Mouse (Mus musculus): ENCODE measurements around the gene Kcnj4.
"Not testable (repeated sequence)": the region's sequence is repeated elsewhere in the genome, so short reads cannot be mapped to it uniquely, and the experiment has no call there.

Gene Kcnj4

DNA sequence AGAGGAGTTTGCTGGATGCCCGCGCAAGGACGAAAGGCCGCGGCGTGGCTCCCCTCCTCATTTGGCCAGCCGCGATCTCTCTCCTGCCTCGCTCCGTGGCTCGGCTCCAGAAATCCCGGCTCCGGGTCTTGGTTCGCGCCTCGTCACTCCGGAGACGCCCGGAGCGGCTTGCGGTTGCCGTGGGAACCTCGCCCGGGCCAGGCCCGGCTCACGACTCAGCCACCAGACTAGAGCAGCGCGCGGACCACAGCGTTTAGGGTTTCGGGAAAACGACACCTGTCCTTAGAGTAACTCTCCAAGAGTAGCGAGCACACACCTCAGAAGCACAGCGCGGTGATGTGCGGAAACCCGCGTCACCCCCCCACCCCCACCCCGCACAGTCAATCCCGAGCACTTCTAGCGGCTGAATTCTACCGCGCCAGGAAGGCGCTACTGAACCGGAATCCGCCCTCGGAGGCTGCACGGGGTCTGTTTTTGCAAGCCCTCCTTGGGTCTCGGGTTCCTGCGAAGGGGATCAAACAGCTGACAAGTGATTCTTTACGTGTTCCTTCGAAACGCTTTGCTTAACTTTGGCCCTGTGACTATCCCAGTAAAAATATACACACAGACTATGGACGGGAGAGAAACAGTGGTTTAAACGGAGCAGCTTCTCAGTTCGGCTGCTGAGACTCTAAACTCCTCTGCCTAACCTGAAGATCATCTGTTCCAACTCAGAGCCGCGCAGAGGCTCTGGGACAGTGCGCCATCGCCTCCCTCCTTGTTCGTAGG is 6.7 kb upstream of the Kcnj4 start:
- DNase-seq (ENCODE audit: low spot score in 2 of 2) = peak; percentile 41 to 76

DNA sequence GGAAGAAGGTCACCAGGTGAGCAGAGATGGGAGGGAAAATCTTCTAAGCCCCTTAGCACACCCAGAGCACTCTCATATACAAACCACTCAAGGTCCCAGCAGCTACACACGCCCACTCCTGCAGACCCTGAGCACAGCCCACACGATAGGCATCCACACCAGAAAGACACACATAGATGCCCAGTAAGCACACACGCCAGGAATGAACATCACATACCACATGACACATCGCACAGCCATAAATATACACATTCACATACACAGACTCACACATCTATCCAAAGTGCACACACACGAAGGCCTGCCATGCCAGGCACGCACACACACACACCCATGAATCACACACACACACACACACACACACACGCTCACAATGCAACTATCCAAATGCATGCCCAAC is 5.4 kb upstream of the Kcnj4 start:
- no peak for DNase-seq (ENCODE audit: low spot score in 2 of 2)

DNA sequence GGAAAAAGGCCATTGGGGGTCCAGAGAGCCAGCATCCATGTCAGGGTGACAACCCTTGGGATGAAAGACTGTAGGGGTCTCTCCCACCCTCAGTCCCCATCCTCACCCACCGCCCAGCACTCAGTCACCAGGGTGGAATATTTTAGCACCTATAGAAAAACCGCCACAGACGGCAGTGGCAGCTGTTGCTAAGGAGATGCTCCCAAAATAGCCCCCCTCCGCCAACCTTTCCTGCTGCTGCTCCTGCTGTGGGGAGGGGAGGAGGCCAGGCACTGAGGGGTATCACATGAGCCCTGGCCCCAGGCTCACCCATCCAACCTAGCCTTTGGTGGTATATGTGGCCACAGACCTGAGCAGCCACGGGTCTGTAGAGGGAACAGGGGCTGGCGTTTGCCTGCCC is 5.0 kb upstream of the Kcnj4 start:
- no peak for DNase-seq (ENCODE audit: low spot score in 2 of 2)

DNA sequence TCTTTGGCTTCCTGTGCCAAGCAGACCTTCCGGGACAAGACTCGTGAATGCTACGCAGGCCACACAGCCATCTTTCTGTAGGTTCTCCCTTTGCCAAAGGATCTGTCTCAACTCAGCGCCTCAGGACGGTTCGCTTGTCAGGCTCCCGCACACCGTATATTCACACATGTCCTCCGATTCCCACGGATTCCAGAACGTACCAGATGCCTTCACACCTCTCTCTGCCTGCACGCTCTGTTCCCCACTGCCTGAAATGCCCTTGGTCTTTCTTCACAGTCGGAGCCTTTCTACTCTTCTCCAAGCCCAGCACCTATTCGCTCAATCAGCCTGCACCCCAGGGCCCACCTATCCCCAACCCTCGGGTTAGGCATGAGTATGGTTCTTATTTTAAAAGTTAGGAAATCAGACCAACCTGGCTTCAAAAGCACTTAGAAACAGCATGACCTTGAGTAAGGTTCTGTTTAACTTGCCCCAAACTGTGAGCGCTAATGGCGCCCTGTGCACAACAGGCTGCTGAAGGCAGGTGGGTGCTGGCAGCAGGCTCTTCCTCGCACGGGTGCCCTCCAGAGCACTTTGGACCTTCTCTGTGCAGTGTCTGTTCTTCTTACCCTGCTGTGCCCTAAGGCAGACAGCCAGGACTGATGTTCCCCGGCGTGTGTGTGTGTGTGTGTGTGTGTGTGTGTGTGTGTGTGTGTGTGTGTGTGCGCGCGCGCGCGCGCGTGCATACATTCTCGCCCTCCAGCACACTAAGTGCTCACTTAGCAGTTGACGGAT is 2.2 kb upstream of the Kcnj4 start:
- no peak for DNase-seq (ENCODE audit: low spot score in 2 of 2)

DNA sequence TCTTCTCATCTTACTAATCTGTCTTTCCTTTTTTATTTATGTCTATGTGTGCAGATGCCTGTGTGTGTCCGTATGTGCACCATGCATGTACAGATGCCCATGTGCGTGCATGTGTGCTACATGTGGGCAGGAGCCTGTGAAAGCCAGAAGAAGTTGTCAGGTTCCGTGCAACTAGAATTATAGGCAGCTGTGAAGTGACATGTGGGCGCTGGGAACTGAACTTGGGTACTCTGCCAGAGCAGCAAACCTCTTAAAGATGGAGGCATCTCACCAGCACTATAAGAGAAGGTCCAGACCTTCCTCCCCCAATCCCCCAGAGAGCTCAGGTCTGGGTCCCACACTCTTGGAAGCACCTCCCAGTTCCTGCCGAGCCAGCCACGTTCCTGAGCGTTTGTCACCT is 1.4 kb upstream of the Kcnj4 start:
- no peak for DNase-seq (ENCODE audit: low spot score in 2 of 2)

DNA sequence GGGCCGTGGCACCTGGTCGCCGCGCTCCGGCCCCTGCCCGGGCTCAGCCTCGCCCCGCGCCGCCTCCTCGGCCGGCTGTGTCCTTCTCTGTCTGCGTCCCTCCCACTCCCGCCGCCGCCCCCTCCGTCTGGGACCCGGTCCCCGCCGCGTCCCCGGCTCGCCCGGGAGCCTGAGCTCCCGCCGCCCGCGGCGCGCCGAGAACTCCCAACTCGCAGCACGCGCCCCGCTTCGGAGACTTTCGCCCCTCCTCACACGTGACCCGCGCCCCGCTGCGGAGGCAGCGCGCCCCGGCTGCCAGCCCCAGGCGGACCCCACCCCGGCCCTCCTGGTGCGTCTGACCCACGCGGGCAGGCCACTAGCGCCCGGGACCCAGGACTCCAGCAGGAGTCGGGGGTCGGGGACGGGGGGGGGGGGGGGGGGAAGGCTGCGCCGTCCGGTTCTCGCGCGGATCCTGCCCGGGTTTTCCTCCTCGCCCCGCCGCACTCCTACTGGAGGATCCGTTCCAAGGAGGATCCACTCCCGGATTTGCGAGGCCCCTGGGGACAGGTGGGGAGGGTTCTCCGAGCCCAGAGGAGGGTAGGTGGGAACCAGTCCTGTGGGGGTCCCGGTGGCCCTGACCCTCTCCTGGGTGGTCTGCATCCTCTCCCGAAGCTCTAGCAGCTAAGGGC is 709 bp upstream of the Kcnj4 start:
- no peak for DNase-seq (ENCODE audit: low spot score in 2 of 2)

DNA sequence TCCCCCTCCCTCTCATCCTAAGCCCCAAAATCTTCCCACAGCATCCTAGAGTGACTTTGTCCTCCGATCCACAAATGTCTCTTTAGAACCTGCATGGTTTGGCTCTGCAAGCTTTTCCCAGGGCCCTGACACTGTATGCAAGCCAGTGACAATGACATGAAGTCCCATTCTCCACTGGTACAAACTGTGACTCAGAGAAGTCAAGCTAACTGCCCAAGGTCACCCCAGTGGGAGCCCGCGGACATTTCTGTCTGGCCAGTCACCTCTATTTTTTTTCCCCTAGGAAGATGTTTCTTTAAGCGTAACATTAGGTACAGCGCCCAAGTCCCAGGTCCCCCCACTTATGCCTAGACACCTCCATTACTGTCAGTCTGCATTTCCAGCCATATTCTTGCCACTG is 1.6 kb downstream of the Kcnj4 start:
- DNase-seq (ENCODE audit: low spot score in 2 of 2) = no peak

DNA sequence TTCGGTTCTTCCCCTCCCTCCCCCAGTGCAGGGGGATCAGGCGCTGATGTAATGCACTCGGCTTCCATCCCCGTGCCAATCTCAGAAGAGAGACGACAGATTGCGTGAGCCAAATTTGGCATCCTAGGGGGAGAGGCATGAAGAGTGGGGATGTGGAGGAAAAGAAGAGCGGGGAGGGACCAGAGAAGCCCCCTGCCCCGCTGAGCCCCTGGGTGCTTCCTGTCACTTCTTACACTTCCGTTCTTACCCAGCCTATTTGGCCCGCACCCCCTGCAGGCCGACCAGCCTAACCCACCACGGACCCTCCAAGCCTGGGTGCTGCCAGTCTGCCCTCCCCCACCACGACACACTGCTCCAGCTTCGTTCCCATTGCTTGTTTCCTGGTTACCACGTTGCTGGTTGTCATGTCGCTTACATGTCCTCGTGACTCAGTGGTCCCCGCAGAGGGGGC is 2.1 kb downstream of the Kcnj4 start:
- no peak for DNase-seq (ENCODE audit: low spot score in 2 of 2)

DNA sequence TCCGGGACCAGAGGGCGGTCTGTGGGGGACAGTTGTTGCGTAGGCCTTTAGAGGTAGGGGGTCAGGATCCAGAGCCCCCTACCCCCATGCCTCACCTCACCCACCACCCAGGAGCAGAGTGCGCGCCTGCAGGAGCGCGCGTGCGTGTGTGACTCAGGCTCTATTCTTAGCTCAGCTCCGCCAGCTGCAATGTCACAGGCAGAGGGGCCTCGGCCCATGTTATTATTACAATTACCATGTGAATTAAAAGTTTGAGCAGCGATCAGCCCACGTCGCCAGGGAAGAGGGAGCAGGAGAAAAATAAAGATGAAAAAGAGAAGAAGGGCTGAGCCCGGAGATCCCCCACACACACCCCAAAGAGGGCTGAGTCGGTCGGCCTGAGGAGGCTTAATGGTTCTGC is 4.9 kb downstream of the Kcnj4 start:
- no peak for DNase-seq (ENCODE audit: low spot score in 2 of 2)

DNA sequence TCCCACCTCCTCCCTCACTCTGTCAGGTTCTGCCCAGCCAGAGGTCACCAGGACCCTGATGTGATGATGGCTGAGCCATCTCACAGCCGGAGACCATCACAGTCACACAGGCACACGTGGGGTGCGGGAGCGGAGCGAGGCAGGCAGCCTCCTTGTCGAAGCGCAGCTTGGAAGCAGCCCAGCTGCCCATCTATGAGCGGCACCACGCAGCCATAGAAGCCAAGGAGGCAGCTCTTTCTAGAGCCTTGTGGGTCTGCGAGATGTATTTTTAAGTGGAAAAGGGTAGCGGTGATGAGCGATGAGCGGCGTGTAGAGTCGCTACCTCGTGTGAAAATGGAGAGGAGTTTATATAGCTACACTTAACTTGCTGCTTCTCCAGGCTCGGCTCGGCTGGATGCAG is 11.5 kb downstream of the Kcnj4 start:
- no peak for DNase-seq (ENCODE audit: low spot score in 2 of 2)

DNA sequence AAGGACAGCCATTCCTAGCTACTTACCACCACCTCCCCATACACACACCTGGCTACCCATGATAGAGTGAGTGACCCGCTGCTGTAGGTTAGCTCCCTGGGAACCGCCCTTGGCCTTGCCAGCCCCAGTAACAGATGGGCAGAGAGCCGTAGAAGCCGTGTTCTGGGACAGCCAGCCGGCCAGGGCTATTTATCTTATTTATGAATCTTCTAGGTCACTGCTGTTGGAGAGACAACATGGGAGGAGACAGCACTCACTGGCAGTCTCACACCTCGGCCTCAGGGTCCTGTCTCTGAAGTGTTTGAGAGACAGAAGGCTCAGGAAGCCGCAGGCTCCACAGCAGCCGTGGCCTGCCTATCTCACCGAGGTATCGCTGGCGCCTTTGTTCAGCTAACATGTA is 15.6 kb downstream of the Kcnj4 start:
- no peak for DNase-seq (ENCODE audit: low spot score in 2 of 2)

DNA sequence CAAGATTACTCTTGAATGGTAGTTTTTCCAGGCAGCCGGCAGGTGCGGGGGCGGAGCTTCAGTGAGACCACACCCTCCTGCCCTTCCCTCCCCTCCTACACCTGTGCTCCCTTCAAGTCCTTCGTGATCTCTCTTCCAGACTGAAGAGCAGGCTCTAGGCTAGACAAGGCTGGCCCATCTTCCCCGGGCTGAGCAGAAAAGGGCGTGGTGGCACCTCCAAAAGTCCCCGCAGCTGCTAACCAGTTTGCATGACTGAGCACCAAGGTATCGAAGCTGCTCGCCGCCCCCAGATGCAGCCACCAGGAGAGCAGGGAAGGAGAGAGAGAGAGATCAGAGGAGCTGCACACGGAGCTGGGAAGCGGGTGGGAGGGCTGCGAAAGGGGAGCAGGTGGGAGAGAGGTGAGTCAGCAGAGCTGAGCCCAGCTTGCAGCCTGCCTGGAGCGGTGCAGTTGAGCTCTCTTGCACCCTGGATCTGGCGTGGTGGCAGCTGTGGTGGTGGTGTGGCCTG is 23.8 kb downstream of the Kcnj4 start:
- no peak for DNase-seq (ENCODE audit: low spot score in 2 of 2)

DNA sequence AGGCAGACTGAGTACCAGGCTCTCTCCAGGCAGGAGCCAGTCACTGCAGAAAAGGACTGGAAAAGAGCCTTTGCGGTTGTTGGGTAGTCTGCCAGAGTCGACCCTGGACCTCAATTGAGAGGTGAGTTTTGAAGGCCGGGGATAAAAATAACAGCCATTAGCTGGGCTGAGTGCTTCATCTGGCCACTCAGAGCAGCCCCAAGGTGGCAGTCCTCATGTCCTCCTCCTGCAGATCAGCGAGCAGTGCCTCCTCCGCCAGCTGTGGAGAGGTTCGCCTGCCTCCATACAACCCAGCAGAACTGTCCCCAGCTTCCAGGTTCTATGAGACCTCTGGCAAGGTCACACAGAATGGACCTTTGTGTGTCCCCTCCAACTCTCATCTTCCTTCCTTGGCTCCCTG is 27.8 kb downstream of the Kcnj4 start:
- DNase-seq (ENCODE audit: low spot score in 2 of 2) = no peak

DNA sequence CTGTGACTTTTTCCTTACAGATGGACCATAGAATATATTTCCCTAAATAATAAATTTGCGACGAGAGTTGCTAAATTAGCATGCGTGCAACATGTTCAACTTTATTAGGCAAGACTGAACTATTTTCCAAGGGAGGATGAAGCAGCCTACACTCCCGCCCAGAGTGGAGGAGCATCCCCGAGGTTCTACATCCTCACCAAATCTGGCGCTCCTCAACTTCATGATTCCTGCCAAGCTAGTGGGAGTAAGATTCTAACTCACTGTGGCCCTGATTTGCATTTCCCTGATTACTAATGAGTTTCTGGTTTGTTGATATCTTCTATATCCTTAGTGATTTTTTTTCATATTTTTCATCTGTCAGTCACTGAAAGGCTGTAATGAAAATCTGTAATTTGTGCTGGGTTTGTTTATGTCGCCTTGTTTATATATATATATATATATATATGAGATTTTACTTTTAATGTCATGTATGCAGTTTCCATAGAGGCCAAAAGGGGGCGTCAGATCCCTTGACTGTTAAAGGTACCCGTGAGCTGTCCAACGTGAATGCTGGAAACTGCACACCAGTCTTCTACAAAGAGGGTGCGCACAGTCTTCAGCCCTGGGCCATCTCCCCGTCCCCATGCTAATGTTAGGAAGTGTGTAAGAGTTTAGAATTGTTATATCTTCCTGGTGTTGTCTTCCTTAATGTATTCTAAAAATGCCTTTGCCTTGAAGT is 31.2 kb downstream of the Kcnj4 start:
- DNase-seq (ENCODE audit: low spot score in 2 of 2) = no peak

DNA sequence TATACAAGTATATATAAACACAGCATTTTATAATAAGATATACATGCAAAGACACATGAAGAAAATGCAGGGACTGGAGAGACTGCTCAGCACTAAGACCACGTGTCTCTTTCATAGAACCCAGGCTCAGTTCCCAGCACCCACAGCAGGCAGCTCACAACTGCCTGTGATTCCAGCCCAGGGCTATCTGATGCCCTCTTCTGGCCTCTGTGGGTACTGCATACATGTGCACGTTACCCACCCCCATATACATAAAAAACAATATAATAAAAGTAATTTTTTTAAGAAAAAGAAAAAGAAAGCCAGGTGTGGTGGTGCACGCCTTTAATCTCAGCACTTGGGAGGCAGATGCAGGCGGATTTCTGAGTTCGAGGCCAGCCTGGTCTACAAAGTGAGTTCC is 32.0 kb downstream of the Kcnj4 start:
- no peak for DNase-seq (ENCODE audit: low spot score in 2 of 2)

DNA sequence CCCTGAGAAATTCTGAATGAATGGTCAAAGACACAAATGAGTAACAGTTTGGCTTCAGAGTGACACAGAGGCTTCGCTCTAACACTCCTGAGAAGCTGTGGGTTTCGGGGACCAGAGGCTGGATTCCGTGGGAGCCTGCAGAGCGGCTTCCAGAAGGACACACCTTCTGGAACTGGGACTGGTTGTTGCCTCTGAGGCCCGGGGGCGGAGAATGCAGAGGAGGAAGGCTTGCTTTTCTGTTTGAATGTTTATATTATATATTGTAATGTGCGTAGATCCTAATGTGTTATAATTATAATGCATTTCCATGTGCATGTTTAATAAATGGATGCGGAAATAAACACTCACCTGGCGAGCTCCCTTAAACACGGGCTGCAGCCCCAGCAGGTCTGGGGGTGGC is 33.9 kb downstream of the Kcnj4 start:
- no peak for DNase-seq (ENCODE audit: low spot score in 2 of 2)

DNA sequence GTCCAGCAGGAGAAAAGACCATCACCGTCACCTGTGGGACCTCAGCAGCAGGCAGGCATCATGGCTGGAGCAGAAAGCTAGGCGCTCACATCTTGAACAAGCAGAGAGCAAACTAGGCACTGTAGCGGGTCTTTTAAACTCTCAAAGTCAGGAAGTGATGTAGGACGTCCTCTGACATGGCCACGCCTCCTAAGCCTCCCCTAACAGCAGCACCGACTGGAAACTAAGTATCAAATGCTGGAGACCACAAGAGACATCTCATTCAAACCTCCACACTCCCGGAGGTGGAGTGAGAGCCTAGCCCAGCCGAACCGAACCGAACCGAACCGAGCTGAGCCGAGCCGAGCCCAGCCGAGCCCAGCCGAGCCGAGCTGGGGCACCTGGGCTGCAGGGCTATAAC is 34.5 kb downstream of the Kcnj4 start:
- DNase-seq (ENCODE audit: low spot score in 2 of 2) = no peak

DNA sequence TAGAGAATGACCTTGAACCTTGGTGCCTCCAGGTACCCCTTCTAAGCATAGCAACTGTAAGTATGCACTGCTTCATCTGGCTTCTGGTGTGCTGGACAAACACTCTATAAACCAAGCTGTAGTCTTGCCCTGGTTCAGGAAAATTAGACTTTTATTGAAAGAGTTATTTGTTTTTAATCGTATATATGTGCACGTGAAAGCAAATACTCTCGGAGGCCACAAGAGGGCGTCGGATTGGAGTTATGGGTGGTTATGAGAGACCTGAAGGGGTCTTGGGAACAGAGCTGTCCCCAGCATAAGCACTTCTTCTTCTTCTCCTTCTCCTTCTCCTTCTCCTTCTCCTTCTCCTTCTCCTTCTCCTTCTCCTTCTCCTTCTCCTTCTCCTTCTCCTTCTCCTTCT is 35.5 kb downstream of the Kcnj4 start:
- no peak for DNase-seq (ENCODE audit: low spot score in 2 of 2)

DNA sequence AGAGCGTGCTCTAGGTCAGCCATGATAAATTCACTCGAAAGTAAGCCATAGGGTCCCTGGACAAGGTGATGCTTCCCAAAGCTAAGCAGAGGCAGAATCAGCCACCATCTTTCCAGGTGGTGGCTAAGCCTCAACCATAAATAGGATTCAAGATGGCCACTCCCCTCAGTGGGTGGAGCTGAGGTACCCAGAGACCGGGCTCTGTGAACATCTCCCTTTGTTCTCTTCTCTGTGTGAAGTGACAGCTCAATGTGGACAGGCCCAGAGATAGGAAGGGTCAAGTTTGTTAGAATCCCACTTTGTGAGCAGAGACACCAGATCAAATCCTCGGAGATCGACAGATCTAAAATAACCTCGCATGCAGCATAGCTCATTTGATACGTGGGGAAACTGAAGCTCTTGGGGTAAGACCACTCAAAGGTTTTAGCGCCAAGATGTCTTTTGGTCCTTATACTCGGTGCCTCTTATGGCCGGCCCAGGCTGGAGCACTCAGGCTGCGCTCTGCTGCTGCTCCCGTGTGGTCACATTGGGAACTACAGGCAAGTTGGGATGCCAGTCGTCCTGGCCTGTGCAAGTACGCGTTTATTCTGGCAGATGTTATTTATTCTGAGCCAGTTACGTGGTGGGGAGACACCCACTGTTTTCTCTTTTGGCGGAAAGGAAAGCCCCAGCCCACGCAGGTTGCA is 38.3 kb downstream of the Kcnj4 start:
- DNase-seq (ENCODE audit: low spot score in 2 of 2) = peak; percentile 76 to 92

DNA sequence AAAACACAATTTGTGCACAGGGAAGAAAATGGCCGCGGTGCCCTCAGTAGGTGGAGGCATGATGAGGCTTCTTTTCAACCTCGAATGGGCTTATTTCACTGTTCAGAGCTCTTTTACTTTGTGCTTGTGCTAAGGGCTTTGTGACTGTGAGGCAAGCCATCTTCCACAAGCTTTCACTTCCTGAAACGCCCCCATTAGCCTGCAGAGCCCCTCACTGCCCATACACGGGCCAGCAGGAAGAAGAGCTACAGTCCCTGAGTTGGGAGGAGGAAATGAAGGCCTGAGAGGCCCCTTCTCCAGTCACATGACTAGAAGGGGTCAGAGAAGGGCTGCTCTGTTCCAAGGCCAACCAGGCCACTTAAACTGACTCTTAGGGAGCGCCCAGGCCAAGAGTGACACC is 48.5 kb downstream of the Kcnj4 start:
- no peak for DNase-seq (ENCODE audit: low spot score in 2 of 2)

DNA sequence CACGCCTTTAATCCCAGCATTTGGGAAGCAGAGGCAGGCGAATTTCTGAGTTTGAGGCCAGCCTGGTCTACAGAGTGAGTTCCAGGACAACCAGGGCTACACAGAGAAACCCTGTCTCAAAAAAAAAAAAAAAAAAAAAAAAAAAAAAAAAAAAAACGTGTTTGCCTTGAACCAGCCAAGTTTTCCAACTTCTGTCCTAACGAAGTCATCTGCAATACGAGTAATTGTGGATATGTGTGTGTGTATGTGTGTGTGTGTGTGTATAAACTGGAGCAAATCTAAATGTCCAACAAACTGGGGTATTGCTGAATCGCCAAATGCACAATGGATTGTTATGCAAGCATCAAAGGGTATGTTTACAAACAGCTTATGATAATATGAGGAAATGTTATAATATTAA is 48.9 kb downstream of the Kcnj4 start:
- not testable (repeated sequence) for DNase-seq (ENCODE audit: low spot score in 2 of 2)

Data from spleen, postnatal 4 days (tissue).